Mouse (Mus musculus): ENCODE data around the gene Xpr1.

The Xpr1 gene

DNA sequence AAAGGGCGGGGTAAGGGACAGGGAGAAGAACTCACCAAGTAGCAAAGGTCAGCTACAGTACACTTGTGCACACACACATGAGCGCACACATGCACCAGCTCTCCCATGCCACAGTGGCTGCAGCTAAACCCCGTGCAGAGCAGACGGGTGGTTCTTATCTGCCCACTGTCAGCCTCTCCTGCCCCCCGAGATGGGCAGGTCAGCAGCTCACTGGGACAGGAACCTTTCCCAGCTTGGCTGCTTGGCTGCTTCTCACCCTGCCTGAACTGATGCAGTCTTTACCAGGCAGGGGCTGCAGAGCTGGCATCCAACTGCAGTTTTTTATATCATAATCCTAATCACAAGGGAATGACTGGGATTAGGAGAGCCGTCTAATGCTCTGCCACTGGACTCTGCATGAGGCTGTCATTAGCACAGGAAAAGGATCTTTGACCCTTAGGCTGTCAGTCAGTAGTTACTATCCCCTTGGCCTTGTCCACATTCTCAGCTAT is 164.5 kb downstream of the Xpr1 start:
- CTCF ChIA-PET: no interaction called here

DNA sequence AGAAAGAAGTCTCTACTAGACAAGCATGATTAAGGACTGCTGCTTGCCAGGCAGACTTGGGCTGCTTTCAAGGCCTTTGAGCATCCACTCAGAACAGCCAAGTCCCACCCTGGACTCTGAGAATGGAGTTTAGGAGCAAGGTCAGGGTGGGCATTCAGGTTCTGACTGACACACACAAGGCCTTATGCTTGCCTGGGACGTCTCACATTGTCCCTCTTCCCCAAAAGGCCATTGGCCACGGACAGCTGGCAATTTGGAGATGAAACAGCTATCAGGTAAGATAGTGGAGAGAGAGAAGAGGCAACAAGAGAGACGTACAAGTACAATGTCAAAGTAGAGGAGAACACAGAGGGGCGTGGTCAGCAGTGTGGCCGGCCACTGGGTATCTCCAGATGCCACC is 165.6 kb downstream of the Xpr1 start:
- CTCF ChIA-PET: no interaction called here

DNA sequence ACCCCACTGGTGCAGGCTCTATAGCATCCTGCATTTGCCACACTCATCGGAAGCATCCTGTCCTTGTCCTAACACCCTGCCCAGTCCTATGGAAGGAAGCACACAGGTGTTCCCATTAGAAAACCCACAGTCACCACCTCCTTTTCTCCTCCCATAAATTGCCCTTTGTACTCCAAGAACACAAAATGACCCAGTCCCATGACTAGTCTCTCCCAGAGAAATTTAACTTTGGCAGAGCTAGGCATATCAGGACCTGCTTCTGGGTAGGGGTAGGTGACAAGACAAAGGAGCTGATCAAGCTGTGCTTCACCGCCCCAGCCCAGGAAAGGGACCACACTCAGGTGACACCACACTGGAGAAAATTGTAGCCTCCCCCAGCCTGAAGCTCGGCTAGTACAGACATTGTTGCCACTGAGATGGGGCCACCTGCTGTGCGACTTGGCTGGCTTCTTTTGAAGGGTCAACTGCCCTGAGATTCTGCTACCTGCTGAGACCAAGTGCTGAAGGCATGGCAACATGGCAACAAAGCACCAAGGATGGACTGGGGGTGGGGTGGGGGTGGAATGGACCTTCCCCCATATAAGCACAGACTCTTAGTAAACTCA is 166.6 kb downstream of the Xpr1 start:
- CTCF ChIA-PET: no interaction called here

DNA sequence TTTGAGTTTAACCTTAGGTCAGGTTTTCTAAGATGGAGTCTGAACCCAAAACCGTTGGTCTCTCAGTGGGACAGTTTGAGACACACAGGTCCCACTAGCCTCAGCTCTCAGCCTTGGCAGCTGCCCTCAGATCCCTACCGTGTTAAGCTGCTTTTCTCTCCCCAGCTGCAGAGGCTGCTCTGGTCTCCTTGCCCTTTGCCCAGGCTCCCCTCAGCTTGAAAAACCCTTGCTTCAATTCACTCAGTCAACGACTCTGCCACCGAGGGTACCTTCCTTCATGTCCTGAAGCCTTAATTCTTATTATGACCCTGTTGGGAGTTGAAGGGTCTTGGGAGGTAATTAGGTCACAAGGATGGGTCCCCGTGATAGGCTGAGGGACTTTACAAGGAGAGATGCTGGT is 167.3 kb downstream of the Xpr1 start:
- CTCF ChIA-PET: no interaction called here

DNA sequence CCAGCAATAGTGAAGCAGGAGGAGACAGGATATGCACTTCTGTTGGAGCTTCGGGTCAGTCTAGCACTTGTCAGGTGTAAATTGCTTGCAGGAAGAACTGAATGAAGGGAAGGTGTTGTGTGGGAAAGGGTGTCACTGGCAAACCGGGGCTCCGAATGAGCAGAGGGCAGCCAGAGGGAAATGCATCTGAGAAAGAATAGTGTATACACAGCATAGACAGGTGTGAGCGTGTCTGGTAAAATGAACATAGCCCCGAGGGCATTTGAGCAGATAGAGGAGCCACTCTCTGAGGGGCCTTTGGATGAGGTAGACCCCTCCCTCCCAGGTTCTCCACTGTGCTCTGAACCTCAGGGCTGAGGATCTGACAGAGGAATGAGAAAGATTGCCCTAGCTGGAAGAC is 169.2 kb downstream of the Xpr1 start:
- CTCF ChIA-PET: no interaction called here

DNA sequence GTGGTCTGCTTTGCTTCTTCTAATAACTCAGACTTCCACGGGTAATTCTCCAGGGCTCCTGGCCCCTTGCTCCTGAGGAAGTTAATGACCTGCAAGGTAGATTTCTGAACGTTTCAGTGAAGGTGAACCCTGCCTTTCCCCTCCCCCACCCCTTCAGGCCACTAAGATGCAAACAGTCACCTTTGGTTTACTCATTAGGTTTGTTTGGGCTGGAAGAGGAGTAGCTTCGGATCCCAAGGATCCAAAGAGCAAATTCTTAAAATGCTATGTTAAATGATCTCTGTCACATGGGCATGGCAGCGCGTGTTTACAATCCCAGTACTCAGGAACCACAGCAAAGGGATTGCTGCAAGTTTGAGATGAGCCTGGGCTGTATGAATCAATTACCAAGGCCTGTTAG is 169.8 kb downstream of the Xpr1 start:
- CTCF ChIA-PET: no interaction called here

DNA sequence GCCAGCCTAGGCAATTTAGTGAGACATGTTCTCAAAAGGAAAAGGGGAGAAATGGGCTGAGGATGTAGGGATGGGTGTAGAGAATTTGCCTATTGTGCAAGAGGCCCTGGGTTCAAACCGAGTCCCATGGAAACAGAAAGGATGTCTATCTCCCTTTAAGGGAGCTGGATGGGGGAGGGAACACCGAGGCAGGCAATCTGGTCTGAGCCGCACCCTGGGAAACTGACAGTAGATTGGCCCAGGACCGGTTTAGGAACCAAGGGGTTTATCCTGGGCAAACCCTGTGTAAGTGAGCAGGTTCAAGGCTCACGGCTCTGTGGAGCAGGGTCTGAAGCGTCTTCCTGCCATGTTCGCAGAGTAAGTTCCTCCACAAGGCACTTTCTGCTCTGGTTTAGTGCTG is 171.7 kb downstream of the Xpr1 start:
- CTCF ChIA-PET: interaction anchor here (0.7 kb wide), 1 partner anchor 16 kb away, joined by 8 read pairs; no protein-coding TSS in a partner anchor

DNA sequence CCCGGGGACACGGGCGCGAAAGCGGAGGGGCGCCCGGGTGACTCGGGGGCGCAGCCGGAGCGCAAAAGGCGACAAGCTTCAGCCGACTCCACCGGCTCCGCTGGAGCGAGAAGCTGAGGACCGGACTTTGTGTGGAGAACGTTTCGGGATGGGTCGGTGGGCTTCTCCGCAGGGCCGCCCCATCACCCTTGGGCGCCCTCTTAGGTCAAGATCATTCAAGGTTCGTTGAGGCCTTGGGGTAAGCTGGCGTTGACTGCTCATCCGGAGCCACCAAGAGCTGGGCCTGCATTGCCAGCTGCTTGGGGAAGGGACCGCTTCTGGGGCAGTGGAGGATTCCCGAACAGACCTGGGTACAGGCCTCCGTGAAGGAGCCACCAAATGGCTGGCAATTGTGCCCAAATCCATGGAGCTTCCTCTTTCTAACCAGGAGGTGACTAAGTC is 172.4 kb downstream of the Xpr1 start:
- CTCF ChIA-PET: no interaction called here

DNA sequence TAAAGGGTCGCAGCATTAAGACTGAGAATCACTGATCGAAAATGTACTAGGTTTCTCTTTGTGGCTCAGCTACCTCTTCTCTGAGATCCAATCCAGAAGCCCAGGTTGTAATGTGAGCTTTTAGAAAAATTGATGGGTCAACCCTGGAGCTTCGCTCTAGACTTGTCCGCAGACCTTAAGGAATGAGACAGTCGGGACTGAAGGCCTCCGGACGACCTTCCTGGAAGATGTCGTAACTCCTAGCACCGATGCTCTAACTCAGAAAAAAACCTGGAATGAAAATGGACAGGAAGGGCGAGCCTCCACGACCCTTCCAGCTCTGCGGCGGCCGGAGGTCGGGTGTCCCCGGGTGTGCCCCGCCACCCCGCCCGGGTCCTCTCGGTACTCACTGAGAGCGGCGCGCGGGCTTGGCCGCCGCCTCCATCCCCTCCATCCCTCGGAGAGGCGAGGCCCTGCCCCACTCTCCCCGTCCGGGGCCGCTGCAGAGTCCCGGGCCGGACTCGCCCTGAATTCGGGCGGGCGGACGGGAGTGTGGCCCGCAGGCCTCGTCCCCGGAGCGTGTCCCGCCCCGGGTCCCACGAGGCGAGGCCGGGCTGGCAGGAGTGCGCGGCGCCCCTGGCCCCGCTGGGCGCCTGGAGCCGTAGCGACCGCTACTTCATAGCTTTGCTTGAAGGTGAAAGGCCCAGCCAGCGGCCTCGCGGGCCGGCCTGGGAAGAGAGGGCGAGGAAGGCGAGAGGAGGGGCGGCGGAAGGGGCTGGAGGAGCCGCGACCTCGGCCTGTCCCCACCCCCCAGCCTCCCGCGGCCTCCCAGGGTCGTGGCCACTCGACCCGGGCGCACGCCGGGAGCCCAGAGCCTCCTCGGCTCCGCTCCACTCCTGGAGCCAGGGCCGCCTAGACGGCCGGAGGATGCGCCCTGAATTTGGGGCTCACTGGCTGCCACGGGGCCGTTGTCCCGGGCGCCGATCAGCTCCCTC is 173.1 kb downstream of the Xpr1 start, which contains the start of gene BC034090:
BC034090 (minus strand) TSS at position 648 of the 974 bp plus-strand sequence.
- CTCF ChIA-PET: no interaction called here

DNA sequence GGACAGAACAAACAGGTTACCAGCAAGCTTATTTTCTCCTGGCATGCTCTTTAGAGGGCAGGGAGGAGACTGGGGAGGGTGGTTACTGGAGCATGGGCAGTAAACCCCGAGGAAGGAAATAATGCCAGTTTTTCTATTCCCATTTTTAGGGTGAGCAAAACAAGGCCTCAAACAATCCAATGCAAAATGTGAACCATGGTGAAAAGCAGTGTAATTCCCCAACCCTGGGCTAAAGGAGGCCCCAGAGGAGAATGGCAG is 174.8 kb downstream of the Xpr1 start:
- CTCF ChIA-PET: no interaction called here

DNA sequence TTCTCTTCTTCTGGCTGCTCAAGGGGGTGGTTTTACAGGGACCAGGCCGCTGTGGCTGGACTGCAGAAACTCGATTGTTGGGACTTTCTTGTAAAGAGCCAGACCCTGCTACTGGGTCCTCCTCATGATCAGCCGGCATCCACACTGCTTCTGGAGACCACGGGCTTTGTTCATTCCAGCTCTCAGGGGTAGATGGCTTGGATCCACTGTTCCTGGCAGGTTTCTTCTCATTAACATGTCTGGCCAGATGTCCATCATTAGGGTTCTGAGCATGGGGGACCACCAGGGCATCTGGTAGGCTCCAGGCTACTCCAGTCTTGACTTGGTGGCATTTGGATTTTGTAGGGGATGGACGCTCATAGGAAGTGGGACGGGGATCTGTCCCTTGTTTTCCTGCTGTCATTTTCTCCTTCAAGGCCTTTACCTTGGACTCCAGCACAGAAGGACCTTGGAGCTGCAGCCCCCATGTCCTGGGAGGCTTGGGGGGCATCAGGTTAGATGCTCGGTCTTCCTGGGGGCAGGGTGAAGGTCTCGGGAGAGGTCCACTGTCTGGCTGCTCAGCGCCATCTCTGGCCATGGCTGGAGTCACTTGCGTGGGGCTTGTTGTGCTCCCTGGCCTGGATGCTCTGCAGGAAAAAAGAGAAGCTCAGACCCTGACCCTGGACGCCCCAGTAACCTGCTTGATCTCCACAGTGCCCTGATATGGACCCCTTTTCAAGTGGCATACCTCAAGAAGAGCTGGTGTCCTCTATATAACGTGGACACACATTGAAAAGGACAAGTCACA is 175.3 kb downstream of the Xpr1 start:
- CTCF ChIA-PET: no interaction called here

DNA sequence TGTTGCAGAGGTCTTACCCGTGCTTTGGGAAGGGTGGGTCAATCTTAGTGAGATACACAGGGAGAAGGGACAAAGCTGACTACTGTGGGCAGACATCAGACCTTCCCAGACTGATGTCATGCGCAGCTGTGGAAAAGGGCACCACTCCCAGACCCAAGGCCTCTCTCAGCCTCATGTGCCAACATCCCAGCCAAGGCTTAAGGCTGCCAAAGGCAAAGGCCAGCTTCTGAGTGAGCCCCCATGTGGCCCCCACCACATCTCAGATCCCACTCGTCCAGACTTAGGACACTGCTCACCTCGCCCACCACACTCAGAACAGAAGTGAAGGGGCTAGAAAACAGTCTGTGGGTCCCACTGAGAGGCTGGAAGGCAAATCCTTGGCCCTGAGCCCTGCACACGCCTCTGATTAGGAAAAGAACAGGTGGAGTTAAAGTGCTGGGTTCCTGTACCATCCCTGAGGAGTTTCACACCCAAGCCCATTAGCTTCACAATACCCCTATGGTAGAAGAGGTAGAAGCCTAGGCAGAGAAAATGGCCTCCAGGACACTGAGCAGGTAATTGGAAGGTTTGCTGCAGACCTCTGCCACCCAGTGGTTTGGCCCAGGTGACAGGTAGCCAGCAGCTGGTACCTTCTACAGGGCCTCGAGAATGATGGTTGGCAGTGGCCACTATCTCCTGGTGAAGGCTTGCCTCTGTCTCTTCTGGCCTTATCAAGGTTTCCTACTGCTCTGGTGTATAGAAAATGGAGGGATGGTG is 177.1 kb downstream of the Xpr1 start:
- CTCF ChIA-PET: no interaction called here

DNA sequence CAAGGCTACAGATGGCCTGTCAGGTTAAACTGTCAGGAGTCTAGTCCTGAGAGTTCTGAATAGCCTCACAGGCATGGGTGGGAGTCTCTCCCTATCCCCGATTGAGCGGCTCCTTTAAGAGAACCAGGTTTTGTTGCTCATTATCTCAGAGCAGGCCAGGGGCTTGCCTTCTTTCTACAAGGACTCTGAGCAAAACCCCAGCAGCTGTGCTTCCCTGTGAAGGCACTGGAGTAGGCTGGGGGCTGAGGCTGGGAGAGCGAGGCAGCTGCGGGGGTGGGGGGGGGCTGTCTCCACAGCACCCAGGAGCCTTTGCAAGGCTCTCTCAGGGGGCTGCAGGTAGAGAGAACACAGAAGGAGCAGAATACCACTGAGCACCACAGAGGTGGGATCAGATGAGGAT is 178.0 kb downstream of the Xpr1 start:
- CTCF ChIA-PET: no interaction called here

DNA sequence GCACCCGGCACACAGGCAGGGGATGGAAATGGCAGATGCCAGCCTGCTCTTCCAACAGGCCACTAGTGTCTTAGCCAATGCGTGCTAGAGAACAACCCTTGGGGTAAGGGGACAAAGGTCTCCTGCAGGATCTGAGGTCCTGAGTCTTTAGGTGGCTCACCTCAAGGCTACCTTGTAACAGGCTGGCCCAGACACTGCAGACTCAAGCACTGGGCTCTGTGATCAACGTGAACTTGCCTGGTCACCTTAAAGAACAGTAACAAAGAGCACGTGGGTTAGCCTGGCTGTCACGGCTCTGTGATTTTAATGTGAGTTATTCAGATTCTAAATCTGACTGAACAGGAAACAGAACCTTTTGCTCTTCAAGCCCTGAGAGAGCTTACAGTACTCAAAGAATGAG is 179.1 kb downstream of the Xpr1 start:
- CTCF ChIA-PET: no interaction called here

DNA sequence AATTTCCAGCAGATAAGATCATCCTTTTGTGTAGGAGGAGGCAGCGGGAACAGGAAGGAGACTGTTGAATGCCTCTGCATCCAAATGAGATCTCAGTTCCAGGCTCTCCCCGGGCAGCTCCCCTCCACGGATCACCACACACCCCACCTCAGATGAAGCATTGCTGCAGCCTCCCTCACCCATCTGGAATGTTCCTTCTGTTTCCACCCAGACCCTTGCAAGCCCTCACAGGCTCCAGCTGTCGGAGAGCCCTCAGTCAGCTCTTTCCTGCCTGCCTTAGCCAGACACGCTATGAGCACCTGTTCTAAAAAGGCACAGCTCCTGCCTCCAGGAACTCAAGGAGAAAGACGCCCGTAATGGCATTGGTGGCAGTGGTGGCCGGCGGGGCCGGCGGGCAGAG is 179.8 kb downstream of the Xpr1 start:
- CTCF ChIA-PET: no interaction called here

DNA sequence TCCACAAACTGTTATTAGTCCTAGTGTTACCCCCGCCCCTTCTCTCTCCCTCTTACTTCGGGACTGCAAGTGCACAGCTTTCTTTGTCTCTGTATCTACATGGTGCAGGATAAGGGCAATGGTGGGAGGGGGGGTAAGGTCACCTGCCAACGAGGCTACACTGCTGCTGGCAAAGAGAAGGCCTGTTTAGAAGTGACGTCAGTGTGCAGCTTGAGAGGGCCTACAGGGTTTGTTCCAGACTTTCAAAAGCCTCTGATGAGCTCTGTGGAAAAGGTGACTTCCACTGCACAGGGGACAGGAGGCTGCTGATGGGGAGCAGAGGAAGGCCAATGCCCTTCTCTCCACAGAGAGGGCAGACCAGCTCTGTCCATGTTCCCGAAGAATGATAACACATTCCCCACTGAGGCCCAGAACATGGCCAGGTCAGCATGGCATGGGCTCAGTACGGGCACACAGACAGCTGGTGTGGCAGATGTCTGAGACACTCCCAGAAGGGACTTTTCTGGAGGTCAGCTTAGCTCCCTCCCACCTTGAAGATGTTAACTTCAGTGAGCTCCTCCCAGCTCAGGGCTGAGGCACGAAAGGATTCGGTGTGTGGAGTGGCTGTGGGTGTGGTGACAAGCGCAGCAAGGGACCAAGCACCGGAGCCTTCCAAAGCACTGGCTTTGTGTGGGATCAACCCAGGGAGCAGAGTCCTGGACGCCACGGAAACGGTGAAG is 180.8 kb downstream of the Xpr1 start:
- CTCF ChIA-PET: no interaction called here

DNA sequence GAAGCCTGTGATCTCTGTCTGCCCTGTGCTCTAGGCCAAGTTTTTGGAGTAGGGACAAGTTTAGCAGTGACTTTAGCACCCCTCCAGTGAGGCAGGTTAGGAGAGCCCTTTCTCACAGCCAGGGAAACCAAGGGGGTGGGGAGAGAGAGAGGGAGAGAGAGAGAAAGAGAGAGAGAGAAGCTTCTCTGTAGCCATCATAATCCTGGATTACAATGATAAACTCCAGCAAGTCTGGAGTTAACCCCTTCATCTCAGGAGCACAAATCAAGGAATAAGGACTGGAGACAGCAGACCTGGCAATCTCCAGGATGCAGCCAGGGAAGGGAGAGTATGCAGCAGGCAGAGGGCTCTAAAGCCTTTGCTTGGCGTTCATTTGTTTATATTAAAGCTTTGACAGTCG is 181.6 kb downstream of the Xpr1 start:
- CTCF ChIA-PET: no interaction called here

DNA sequence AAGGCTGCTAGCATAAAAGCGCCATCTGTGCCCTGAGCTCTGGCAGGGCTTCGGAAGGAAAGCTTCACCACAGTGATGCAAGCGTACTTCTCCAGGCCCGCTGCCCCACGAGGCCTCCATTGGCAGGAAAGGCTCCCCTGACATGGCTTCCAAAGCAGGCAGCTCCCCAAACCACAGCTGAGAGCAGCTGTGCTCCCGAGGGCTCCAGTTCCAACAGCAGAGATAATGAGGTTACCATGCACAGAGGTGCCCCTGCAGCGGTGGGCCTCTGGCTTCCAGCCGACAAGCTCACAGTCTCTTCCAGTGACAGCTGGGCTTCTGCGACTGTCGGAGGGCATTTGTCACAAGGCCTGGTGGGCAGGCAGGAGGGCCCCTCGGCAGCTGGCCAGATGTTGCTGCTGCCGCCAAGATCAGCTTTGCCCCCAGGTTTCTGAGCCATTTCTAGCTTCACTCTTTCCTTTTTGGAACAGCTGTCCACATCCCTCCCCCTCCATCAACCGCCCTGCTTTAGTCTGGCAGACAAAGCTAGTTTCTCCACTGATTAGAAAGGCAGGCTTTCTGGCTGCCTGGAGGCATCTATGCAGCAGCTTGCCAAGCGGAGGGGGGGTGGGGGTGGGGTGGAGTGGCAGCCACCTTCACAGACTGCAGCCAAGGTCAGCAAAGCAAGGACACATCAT is 183.1 kb downstream of the Xpr1 start:
- CTCF ChIA-PET: no interaction called here

DNA sequence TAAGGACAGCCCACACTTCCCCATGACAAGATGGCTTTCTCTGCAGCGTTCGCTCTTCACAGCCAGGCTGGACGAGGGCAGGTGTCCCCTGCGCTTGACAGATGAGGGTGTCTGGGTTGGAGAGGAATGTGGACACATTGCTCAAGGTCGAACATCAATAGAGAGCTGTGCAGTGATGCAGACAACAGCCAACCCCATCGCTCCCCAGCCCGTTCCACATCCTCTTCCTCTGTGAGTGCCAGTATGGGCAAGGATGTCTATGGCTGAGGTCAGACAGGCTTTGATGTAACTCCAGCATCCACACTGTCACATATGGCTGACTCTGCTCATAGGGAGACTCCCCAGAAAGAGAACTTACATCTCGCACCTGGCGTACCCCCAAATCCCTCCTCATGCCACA is 183.8 kb downstream of the Xpr1 start:
- CTCF ChIA-PET: no interaction called here

DNA sequence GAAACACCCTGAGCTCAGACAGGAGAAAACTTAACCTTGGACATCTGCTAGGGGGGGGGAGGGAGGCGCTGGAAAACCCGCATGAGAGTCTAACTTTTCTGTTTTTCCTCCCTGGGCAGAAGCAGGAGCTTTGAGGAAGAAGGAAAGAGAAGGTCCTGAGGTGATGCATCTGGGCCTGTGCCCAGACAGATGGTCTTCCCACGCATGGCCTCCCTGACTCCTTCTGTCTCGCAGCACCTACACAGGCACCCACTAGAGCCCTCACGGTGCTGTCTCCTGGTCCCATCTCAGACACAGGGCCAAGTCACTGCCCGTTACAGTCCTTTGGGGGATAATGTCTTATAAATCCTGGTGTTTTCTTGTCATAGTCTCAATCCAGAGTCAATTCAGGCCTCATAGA is 184.4 kb downstream of the Xpr1 start:
- CTCF ChIA-PET: interaction anchor here (0.6 kb wide), 2 partner anchors 32 to 459 kb away, joined by 3 to 5 read pairs; no protein-coding TSS in a partner anchor

DNA sequence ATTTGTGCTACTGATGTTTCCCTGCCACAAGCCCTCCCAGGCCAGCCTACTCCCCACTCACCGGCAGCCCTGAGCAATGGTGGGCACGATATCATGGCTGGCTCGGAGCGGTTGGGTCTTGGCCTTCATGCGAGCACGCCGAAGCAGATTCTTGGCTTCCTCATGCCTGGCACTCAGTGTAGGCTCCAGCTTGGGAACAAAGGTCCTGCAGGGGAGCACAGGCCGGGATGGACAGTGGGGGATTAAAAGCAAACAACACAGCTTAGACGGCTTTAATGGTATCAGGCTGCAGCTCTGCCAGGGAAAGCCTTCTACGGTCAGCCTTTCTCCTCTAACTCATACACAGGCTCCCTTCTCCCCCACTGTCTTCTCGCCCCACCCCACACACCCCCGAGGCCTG is 184.8 kb downstream of the Xpr1 start:
- CTCF ChIA-PET: interaction anchor here (0.6 kb wide), 2 partner anchors 31 to 459 kb away, joined by 3 to 5 read pairs; no protein-coding TSS in a partner anchor
